Mouse (Mus musculus) embryo, embryonic 11.5 days (tissue): ENCODE measurements around the gene Pck1.

Experiments
- DNase-seq: peaks from one replicate; pipeline ENCODE4 v3.0.0-alpha.2; 2012; ENCODE audit warnings: low read depth, low spot score

The Pck1 gene

DNA sequence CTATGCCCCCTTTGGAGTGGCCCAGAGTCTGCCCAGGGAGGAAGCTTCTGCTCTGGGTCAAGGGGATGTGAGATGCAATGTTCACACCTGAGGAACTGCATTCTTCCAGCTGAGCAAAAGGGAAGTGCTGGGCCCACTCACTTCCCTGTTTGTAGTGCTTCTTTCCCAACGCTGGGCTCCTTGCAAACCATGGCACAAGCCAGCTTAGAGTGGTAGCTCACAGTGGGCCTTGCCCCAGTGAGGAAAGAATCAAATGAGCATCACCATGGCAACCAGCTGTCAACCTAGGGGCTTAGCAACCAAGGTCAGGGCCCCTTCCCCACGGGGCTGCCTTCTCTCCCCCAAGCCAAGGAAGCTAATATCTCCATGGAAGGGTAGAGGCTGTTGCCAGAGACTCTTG lies 20.2 kb downstream of the Pck1 start:
- peak; percentile 45 for DNase-seq

DNA sequence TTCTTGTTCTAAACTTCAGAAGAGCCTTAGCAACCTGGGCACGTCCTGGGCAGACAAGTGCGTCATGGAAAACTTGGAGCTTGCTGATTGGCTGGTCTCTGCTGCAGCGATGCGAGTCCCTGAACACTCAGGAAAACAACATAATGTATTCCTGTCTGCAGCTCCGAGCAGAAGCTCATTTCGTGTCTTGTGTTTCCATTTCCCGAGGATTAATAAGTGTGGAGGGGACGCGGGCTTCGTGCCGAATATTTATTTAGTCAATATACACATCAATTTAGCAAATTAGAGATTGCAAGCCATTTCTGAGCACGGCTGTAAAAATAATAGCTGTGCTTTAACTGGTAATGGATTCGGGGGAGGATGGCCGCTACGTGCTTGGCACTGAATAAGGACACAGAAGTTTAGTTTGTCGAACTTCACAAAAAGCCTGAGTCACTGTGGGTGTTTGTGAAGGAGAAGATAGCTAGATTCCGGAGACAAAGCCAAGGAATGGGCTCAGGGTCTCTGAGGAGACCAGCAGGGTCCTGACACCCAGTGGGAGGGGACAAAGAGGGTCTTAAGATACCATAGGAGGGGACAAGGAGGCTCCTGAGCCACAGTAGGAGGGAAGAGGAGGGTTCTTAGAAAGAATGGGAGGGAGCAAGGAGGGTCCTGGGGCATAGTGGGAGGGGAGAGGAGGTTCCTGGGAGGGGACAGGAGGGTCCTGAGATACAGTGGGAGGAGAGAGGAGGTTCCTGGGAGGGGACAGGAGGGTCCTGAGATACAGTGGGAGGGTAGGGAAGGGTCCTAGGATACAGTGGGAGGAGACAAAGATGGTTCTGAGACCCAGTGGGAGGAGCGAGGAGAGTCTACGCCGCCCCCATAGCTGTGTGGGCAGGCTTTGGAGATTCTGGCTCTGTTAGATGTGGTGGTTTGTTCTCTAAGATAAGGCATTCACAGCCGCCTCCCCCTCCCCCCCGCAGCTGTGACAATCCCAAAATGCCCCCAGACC lies 21.0 kb downstream of the Pck1 start:
- DNase-seq, result peak; percentile 65

DNA sequence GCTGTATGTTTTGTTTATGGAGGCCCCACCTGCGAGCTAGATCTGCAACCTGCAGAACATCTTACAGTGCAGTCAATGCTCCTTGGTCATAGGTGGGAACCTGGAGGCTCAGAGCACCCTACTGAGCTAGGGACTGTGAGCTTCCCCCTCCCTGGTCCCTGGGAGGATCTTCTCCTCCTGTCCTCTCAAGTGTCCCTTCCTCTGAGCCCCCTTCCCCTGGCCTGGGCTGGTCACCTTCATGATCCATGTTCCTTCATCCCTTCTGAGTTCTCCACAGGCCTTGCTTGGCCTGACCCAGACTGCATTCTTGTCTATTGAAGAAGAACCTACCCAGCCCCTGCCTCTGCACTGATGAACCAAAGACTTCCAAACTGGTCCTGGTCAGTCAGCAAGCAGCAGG lies 21.7 kb downstream of the Pck1 start:
- no peak for DNase-seq

DNA sequence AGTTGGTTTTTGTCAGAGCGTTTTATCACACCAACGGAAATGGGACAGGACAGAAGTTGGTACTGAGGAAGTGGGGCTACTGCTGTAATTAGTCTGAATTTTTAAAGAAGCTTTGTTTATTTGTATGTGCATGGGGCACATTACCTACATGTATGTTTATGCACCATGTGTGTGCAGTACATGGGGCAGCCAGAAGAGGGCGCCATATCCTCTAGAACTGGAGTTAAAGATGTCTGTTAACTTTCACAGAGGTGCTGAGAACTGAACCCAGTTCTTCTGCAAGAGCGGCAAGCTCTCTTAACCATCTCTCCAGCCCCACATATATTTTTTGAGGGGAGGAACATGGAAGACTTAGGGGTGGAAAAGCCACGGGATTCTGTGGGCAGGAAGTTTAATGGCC lies 22.9 kb downstream of the Pck1 start:
- DNase-seq, result no peak

DNA sequence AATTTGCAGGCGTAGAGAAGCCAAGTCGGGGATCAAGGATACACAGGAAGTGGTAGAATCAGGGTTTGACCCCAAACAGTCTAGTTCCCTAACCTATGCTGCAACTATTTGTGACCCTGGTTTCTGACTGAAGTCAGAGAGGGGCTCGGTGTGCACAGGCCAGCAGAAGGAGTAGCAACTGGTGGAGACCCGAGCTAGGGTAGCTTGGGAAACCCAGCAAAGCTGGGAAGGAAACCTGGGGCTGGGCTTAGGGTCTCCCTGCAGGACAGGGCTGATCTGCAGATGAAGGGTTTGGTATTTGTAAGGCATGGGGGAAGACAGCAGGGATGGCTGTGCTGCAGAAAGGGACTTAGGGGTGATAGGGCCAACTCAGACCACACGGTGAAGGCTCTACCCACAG lies 24.6 kb downstream of the Pck1 start:
- no peak for DNase-seq

DNA sequence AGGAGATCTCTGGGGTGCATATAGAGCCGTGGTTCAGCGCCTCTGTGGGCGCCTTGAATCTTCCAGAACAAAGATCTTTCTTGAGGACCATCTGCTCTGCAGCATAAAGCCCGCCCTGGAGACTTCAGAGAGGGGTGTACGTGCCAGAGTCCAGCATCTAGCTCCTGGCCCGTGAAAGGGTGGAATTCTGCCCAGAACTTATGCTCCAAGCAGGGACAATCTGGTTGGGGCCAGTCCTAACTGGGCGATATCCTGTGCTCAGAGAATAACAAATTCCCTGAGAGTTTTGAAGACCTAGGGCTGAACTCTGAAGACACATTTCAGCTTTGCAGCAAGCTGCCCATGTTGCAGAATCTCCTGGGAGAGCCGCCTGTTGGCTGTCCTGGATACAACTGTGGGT lies 25.1 kb downstream of the Pck1 start:
- no peak for DNase-seq

DNA sequence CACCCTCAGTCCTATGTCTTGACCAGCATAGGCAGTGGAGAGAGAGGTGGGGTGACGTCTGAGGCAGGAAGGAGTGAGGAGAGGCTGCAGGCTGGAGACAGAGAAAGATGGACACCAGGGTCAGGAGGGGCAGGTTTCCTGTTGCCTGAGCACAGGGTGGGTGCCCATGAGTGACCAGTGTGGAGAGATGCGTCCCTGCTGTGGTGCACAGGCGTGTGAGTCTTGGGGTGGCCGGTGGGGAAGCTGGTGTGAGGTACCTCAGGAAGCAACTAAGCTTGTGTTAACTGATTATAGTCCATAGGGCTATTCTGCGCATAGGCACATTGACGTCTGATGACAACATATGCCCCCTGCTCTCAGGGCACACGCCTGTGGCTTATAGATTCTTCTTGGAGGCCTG lies 26.2 kb downstream of the Pck1 start:
- DNase-seq, result no peak

DNA sequence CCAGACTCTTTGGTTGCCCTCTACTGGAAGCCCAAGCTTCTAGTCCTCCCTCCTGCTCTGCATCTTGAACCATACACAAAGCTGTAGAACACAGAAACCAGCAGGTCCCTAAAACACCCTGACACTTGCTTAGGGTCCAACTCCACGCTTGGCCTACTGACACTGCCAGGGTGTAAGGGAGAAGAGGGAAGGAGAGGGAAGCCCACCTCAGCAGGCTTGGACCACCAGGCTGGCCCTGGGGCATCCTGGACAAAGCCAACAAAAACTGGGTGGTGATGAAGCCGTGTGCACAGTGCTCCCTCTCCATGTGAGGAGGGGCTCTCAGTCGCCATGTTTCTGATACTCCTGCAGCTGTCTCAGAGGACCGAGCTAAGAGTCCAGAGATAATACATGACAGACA lies 27.2 kb downstream of the Pck1 start:
- DNase-seq, result no peak

DNA sequence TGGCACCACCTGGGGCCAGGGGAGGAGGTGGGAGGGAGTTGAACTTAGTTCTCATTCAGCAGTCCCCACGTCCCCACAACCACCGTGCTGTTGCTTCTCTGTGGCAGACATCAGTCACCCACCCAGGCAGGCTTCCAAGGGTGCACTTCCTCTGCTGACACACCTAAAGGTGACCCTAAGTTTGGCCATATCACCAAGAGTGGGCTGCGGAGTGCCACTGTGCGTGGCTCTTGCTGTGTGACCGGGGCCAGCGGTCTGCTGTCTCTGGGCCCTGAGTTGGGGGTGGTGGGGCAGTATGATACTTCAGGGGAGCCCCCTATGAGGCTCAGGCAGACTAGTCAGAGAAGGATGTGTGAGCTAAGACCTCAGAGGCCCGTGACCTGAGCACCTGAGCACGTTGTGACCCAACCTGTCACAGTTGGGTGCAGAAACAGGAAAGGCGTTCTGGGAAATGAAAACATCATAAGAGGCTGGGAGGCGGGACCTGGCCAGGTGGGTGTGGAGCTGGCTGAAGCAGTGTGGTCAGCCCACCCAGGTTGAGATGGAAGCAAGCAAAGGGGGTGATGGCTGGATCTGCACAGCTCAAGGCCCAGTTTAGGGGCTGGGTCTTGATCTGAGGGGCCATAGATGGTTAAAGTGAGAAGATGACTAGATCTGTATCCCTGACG lies 28.0 kb downstream of the Pck1 start:
- no peak for DNase-seq

DNA sequence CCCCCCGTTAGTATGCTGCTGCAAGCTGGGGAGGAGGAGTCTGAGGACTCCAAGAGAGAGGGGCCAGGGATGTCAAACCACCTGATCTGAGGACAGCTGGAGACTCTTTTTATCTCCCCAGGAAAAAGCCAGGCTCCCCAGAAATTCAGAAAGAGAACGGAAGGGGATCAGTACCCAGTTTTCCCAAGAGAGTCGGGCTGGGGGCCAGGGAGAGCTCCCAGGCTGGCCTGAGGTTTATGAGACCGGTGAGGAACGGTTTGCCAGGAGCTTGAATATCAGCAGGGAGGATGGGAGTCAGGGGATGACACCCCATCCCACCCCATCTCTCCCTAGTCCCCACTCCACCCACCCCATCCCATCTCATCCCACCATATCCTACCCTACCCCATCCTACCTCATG lies 28.6 kb downstream of the Pck1 start:
- DNase-seq, result no peak

DNA sequence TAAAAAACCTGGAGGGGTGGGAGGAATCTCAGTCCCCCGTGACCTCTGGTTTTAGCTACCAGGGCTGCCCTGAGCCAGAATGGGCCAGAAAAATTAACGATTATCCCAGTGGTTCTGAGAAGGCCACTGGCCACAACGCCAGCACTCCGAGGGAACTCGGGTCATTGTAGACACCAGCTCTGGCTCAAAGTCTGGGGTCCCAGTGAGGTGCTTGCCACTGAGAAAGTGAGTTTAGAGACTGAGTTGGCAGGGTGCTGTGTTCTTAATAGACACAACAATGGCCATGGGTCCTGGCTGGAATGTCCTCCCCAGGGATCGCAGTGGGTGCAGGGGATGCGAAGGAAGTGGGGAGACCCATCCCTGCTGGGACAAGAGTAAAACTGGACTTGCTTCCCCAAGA lies 29.1 kb downstream of the Pck1 start:
- DNase-seq, result no peak

DNA sequence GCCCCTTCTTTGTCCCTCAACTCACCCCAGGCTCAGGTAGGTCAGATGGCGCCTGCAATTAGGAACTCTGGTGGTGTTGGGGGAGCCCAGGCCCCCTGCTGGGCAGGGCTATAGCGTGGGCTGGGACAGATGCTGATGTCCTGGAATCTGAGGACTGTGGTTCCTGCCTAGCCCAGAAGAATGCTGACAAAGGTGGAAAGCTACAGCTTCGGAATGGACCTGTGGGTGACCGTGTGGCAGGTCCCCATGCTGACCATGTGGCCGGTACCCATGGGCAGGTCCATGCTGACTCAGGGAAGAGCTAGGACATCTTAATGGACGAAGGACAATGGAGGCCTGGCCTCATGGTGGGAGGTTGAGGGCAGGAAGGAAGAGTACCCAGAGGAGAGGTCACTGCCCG lies 29.9 kb downstream of the Pck1 start:
- no peak for DNase-seq

DNA sequence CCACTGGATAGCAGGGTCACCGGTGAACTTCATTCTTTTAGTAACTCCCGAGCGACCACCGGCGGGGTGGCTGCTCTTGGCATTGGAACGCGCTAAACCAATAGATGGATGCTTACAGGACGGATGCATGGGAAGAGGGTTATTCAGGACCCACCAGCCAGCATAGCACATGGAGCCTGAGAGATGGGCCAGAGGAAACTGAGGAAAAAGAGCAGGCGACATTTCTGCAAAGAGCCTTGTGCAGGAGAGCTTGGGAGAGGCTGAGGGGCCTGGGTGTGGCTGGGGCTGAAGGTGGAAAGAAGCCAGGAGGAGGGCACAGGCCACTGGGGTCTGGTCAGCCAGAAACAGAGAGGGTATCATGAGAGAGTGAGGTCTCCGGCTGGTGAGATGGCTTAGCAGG lies 30.5 kb downstream of the Pck1 start:
- no peak for DNase-seq

DNA sequence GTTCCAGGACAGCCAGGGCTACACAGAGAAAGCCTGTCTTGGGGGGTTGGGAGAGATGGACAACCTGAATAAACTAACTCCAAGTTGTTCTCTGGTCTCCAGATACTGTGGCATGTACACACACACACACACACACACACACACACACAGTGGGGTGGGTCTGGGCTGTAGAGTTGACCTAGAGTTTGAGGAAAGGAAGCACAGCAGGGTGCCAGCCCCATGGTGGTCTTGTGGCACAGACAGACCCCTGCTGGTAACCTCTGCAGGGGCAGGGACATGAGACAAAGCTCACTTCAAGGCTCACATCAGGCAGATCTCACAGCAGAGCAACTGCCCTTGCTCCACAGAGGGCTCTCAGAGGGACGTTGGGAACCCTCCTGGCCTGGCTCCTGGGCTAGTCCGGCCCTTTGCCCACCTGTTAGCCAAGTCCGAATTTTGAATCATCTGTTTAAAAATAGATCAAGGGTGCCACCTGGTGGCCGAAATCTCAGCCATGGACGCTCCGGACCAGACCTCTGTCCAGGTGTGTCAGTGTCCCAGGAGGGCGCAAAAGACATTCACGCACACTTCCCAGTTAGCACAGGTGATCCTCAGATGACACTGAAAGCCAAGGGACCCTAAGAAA lies 31.1 kb downstream of the Pck1 start:
- peak; percentile 56 for DNase-seq

DNA sequence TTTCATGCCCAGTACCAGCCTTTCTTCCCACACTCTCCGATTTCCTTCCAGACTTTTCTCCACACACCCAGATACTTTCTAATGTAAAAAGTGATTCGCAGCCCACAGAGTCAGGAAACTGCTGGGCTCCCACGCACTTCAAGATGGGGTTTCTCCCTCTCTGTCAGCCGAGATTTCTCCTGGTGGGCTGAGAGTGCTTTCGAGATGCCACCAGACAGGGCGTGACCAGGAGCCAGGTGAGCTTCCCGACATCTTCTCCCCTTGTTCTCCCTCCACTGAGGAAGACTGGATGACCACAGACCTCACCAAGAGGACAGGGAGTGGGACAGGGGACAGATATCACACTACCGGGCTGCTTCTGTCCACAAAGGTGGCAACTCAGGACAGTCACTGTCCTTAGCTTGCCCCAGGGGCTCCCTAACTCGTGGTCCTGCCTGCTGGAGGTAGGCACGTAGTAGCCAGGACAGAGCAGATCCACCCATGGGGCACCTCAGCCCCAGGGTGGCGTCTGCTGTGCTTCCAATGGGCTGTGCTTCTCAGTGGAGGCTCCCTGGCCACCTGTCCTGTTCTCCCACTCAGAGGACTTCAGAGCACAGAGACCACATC lies 31.7 kb downstream of the Pck1 start:
- no peak for DNase-seq

DNA sequence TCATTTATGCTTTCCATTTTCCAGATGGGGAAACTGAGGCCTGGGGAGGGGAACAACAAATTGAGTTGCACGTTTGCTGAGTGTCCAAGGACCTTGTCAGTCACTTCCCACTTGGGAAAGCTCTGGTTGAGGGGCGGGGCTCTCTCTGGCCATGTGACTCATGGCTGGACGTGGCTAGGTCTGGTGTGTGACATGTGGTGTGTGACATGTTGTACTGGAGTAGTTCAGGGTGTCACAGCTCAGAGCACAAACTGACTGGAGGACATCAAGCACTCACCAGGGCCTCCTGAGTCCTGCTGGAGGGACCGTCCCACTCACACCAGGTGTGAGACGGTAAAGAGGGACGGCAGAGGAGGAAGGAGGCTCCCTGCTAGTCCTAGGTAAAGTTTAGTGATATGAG lies 32.4 kb downstream of the Pck1 start:
- no peak for DNase-seq

DNA sequence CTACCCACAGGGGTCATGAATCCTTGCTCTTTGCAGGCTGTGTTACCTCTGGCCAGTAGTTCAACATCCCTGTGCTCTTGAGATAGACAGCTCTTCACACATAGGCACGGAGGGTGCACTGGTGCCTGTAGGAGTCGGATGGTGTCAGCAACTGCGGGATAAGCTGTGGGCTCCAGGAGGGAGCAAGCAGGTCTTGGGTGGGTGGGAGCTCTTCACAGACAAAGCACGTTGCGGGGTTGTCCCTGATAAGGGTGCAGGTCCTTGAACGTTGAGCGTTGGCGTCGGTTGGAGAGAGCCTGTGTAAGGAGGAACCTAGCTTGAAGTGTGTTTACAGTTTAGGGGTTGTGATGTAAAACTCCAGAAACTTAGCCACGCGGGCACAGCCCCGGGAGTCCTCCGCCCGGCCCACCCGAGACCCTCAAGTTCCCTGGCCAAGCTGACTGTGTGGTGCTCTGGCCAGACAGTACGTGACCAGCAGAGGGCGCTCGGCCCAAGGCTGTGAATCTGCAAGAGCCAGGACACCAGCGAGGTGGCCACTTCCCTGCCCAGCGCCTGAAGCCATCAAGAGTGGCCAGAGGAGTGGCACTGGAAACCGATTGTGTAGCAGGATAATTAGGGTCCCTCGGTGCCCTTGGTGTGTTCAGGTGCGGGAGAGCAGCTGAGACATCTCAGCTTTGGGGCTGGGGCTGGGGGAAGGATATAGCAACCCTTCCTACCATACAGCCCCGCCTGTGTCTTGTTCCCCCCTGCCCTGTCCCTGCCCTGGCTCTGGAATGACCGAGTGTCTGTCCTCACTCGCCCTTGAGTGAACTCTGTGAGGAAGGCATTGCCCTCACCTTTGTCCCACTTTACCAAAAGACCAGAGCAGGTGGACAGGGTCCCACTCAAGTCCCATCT lies 33.4 kb downstream of the Pck1 start:
- peak; percentile 78 for DNase-seq

DNA sequence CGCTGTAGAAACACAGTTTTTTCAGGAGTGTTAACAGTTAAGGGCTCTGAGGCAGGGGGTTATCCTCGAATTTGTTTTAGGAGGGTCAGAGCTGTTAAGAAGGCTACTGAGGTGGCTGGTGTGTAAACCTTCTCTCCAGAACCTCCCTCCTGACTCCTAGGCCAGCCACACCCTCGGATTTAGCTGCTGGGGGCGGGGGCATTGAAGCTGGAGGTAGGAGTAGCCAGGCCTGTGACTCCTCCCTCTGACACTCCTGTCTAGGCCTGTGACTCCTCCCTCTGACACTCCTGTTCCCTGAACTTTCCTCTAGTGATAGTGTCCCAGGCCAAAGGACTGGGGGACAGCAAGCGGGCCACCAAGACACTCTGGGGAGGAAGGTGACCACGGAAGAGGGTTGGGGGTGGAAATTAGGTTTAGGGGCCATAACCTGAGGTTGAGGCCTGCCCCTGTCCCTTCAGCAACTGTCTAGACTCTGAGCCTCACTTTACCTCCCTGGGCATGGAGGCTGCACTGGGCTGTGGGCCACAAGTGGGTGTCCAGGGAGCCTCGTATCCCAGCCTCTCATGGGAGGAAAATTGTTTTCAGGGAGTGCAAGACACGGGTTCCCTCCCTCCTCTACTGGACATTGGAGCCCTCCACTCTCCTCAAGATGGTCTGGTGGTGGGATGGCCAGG lies 34.5 kb downstream of the Pck1 start:
- DNase-seq, result no peak

DNA sequence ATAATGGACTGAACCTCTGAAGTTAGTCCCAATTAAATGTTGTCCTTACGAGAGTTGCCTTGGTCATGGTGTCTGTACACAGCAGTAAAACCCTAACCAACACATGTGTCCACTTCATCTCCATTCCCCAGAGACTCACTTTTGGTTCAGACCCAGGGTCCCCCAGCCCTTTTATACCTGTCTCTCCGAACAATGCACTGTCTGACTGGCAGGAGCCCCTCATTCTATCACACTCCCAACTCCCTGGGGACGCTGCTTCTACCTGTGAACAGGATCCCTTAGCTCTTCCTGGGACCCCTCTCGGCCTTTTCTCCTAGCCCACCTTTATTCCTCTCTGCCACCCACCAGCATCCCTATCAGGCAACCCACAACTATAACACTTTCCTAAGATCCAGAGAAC lies 41.9 kb downstream of the Pck1 start:
- DNase-seq, result no peak

DNA sequence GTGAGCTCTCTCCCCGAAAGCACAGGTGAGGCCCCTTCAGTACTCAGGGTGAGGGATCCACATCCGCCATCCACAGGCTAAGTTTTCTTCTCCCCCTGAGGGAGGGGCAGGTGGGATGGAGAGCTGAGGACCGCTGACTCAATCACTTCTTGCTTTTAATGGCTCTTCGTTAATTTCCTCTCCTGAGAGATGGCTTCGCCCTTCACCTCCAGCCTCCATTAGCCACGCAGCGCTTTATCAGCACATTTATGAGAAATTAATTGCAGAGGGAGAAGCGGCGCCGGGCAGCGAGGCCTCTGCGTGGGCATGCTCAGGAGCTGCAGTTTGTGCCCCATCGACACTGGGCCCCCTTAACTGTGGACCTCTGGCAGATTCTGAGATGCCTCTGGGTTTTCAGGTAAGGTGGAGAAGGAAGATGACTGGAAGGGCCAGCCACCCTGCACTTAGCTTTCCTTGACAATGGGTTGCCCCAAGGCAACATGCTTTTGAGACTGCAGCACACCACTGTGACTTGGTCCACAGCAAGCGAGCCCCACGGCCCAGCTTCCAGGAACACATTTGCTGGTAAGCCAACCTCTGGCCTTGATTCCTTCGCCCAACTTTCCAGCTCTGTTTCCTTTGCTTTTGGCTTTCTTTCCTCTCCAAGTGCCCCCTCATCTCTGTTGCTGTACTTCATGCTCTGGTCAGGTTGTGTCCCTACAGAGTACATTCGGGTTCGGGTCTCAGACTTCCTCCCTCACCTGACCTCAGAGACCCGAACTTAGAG lies 50.3 kb downstream of the Pck1 start:
- DNase-seq, result no peak
